Mouse (Mus musculus) embryonic facial prominence, embryonic 11.5 days (tissue): ENCODE measurements around the gene Gm45618. TPM values are rescaled to one million over a fixed set of nuclear protein-coding genes. Genes with fewer than 3 reads are reported as not detected.

Experiments used
- ATAC-seq: fragments of 200-750 bp; cut with Nextera tagmentation; replicated peaks from 2 replicates; pipeline ENCODE4 v1.8.0; 2017; ENCODE audit warnings: low read depth; ENCODE audit not compliant: insufficient number of reproducible peaks, low FRiP score, low TSS enrichment
- DNase-seq: peaks from one replicate; pipeline ENCODE4 v3.0.0-alpha.2; 2015; ENCODE audit warnings: low spot score
- H3K27ac ChIP-seq: fragments of 300-500 bp; sonication (generic); replicated peaks from 2 replicates; pipeline ENCODE4 v1.5.1; 2014; ENCODE audit warnings: mild to moderate bottlenecking, low read depth, low read length, control low read depth
- H3K27me3 ChIP-seq: fragments of 300-500 bp; sonication (generic); 2 replicates; pipeline ENCODE4 v1.6.1; 2014; ENCODE audit warnings: mild to moderate bottlenecking, low read length, moderate library complexity, mixed read lengths; ENCODE audit not compliant: control insufficient read depth, insufficient read depth
- H3K36me3 ChIP-seq: fragments of 300-500 bp; sonication (generic); replicated peaks from 2 replicates; pipeline ENCODE4 v1.6.1; 2014; ENCODE audit warnings: low read depth, mild to moderate bottlenecking, low read length, moderate library complexity, mixed read lengths; ENCODE audit not compliant: control insufficient read depth, insufficient read depth
- H3K4me1 ChIP-seq: fragments of 300-500 bp; sonication (generic); 2 replicates; pipeline ENCODE4 v1.6.1; 2014; ENCODE audit warnings: low read length, mixed read lengths; ENCODE audit not compliant: control insufficient read depth, insufficient read depth
- H3K4me2 ChIP-seq: fragments of 300-500 bp; sonication (generic); 2 replicates; pipeline ENCODE4 v1.6.1; 2014; ENCODE audit warnings: low read depth, mild to moderate bottlenecking, control low read depth, low read length, moderate library complexity
- H3K4me3 ChIP-seq: fragments of 300-500 bp; sonication (generic); 2 replicates; pipeline ENCODE4 v1.5.1; 2014; ENCODE audit warnings: low read depth, low read length, control low read depth
- H3K9ac ChIP-seq: fragments of 300-500 bp; sonication (generic); replicated peaks from 2 replicates; pipeline ENCODE4 v1.6.1; 2014; ENCODE audit warnings: mild to moderate bottlenecking, control low read depth, low read length
- H3K9me3 ChIP-seq: fragments of 300-500 bp; sonication (generic); replicated peaks from 2 replicates; pipeline ENCODE4 v1.6.1; 2016; ENCODE audit warnings: mild to moderate bottlenecking, low read length, inconsistent platforms, mixed read lengths; ENCODE audit not compliant: control insufficient read depth
- WGBS: fragments of 180-500 bp; shearing (Covaris S2); extraction: QIAGEN DNeasy Blood & Tissue Kit; methylation state at CpG from one replicate; pipeline ENCODE4 v1.1.7; 2014; 5-methylcytosine and 5-hydroxymethylcytosine counted together
- polyA plus RNA-seq: library from polyadenylated mRNA; unstranded; fragments of >200 nt; fragmentation: Nextera tagmentation; extraction: Ambion mirVana; gene quantifications from 2 replicates; pipeline ENCODE4 v1.2.1, GENCODE M21; 2014

The Gm45618 gene
- polyA plus RNA-seq, 1 experiment from 2014 or later = not detected

DNA sequence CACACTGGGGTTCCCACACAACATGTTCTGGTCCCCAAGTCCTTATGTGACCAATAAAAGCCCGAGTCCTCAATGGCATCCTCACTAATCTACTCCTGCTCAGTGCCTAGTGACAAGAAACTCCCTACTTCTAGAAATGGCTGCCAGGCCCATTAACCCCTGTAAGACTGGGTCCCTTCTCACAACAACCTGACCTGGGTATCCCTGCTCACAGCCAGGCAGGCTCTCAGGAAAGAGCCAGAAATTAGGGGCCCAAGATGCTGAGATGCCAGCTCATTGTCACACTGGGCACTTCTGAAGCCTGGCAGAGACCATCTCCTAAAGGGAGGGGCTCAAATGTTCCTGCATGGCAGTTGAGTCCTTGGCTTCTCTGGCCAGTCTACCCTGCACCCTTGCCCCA lies 27.5 kb downstream of the Gm45618 start:
- 44% methylated on average over 1 of the region's 1 CpGs for WGBS
- H3K4me1 ChIP-seq = no peaks in the 10 kb centered on the region; the same call in none of the 2 replicates
- DNase-seq = no peak

GRCm38 (mm10) chr7:142091848-142092247 lies 28.7 kb downstream of the Gm45618 start:
- no peak for DNase-seq
- Histone ChIP-seq H3K4me3 (no peak overlapping the region), H3K4me2 (no peak overlapping the region), H3K9ac (no peak overlapping the region), H3K36me3 (no peaks in the 10 kb centered on the region), H3K4me1 (no peaks in the 10 kb centered on the region; the same call in none of the 2 replicates), H3K27me3 (peaks cover 59% of the 10 kb centered on the region), H3K27ac (no peak overlapping the region), H3K9me3 (no peaks in the 10 kb centered on the region)
- no peak for ATAC-seq
- WGBS = 11% methylated on average over 4 of the region's 4 CpGs

More for the DNA sequence above, 27.5 kb downstream of the Gm45618 start:
- ATAC-seq = no peak
- Histone ChIP-seq H3K27ac (no peak overlapping the region), H3K9ac (no peak overlapping the region), H3K4me3 (no peak overlapping the region), H3K4me2 (no peak overlapping the region), H3K9me3 (no peaks in the 10 kb centered on the region), H3K27me3 (peaks cover 63% of the 10 kb centered on the region), H3K36me3 (no peaks in the 10 kb centered on the region)

- 62% methylated on average over 17 of the region's 17 CpGs for WGBS
- Histone ChIP-seq H3K4me1 (no peaks in the 10 kb centered on the region; the same call in none of the 2 replicates), H3K4me2 (no peak overlapping the region), H3K9me3 (no peaks in the 10 kb centered on the region), H3K4me3 (no peak overlapping the region), H3K36me3 (no peaks in the 10 kb centered on the region), H3K27me3 (peaks cover 41% of the 10 kb centered on the region), H3K9ac (no peak overlapping the region), H3K27ac (no peak overlapping the region)
- DNase-seq (no peak), ATAC-seq (no peak)
Observed at GRCm38 (mm10) chr7:142089648-142090447, 30.7 kb downstream of the Gm45618 start.

- whole genome bisulfite sequencing = 3% methylated on average over 5 of the region's 5 CpGs
- Histone ChIP-seq H3K4me2 (no peak overlapping the region), H3K27me3 (peaks cover 41% of the 10 kb centered on the region), H3K9ac (no peak overlapping the region), H3K36me3 (no peaks in the 10 kb centered on the region), H3K27ac (no peak overlapping the region), H3K4me1 (no peaks in the 10 kb centered on the region; the same call in 1 of the 2 replicates), H3K4me3 (no peak overlapping the region), H3K9me3 (no peaks in the 10 kb centered on the region)
- DNase-seq (peak; percentile 51), ATAC-seq (peak; percentile 58; the same call in 1 of the 2 replicates)
Observed at GRCm38 (mm10) chr7:142088886-142089285, 31.6 kb downstream of the Gm45618 start.

- Histone ChIP-seq H3K4me3 (no peak overlapping the region), H3K4me1 (peaks cover 4% of the 10 kb centered on the region; the same call in 1 of the 2 replicates), H3K27me3 (peaks cover 44% of the 10 kb centered on the region), H3K4me2 (no peak overlapping the region), H3K9ac (no peak overlapping the region), H3K9me3 (no peaks in the 10 kb centered on the region), H3K27ac (no peak overlapping the region), H3K36me3 (no peaks in the 10 kb centered on the region)
- no peak for ATAC-seq
- WGBS = 80% methylated on average over 1 of the region's 1 CpGs
- DNase-seq = no peak
Observed at GRCm38 (mm10) chr7:142087069-142087652, 33.4 kb downstream of the Gm45618 start.

DNA sequence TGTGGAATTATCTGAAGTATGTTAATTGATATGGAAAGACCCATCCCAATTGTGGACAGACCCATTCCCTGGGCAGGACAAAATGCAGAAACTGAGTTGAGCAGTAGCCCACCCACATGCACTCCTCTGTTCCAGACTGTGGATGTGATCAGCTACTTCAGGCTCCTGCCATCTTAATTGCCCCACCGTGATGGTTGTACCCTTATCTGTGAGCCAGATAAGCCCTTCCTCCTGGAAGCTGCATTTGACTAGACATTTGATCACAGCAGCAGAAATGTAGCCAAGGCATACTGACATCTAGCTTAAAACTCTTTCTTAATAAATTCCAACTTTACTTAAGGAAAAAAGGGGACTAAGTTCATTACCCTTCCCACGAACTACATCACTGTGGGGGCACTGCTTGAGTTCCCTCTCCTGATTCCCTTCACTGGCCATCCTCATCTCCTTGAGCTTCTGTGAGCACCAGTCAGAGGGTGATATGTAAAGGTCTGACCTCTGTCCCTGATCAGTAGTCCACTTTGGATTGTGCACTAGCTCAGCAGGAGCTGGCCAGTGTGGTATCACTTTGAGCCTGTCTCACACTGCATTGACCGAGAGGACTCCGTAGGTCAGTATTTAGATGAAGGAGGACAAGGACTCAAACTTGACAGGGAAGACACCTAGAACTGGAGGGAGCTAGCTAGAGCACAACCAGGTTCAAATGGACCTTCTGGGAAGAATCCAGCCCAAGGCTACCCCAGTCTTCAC lies 34.2 kb downstream of the Gm45618 start:
- no peaks in the 10 kb centered on the region for H3K9me3 ChIP-seq
- H3K4me3 ChIP-seq = no peak overlapping the region
- ATAC-seq (no peak), DNase-seq (no peak)
- peaks cover 48% of the 10 kb centered on the region for H3K27me3 ChIP-seq
- no peak overlapping the region for H3K27ac ChIP-seq
- H3K4me2 ChIP-seq = no peak overlapping the region
- peaks cover 4% of the 10 kb centered on the region; the same call in 1 of the 2 replicates for H3K4me1 ChIP-seq
- no peak overlapping the region for H3K9ac ChIP-seq
- WGBS = 77% methylated on average over 4 of the region's 4 CpGs
- H3K36me3 ChIP-seq = no peaks in the 10 kb centered on the region

- WGBS = 48% methylated on average over 3 of the region's 3 CpGs
- H3K9me3 ChIP-seq = no peaks in the 10 kb centered on the region
- DNase-seq (no peak), ATAC-seq (no peak)
- H3K27me3 ChIP-seq = peaks cover 53% of the 10 kb centered on the region
- H3K4me3 ChIP-seq = no peak overlapping the region
- H3K9ac ChIP-seq = no peak overlapping the region
- no peak overlapping the region for H3K4me2 ChIP-seq
- no peak overlapping the region for H3K27ac ChIP-seq
- H3K4me1 ChIP-seq = peaks cover 4% of the 10 kb centered on the region; the same call in 1 of the 2 replicates
- H3K36me3 ChIP-seq = no peaks in the 10 kb centered on the region
Observed at GRCm38 (mm10) chr7:142084820-142085219, 35.7 kb downstream of the Gm45618 start.
